Mouse (Mus musculus): ENCODE measurements around the gene Rgs6.

Gene Rgs6

GRCm38 (mm10) chr12:82647876-82648275, 59.8 kb downstream of the Rgs6 start:
- in situ Hi-C loops (cut with MseI, MboI), result no loop called here

- in situ Hi-C loops (cut with MseI, MboI), result no loop called here
Measured at GRCm38 (mm10) chr12:82649991-82650390, 61.9 kb downstream of the Rgs6 start.

- in situ Hi-C loops (cut with MseI, MboI), result no loop called here
Measured at GRCm38 (mm10) chr12:82664598-82664997, 76.5 kb downstream of the Rgs6 start.

- in situ Hi-C loops (cut with MseI, MboI), result no loop called here
Measured at GRCm38 (mm10) chr12:82667441-82667840, 79.3 kb downstream of the Rgs6 start.

- in situ Hi-C loops (cut with MseI, MboI), result no loop called here
Measured at GRCm38 (mm10) chr12:82670201-82670737, 82.2 kb downstream of the Rgs6 start.

- in situ Hi-C loops (cut with MseI, MboI), result no loop called here
Measured at GRCm38 (mm10) chr12:82671591-82671990, 83.5 kb downstream of the Rgs6 start.

- in situ Hi-C loops (cut with MseI, MboI), result no loop called here
Measured at GRCm38 (mm10) chr12:82675137-82675536, 87.0 kb downstream of the Rgs6 start.

GRCm38 (mm10) chr12:82687015-82687414, 98.9 kb downstream of the Rgs6 start:
- in situ Hi-C loops (cut with MseI, MboI), result no loop called here

GRCm38 (mm10) chr12:82698886-82699527, 110.9 kb downstream of the Rgs6 start:
- in situ Hi-C loops (cut with MseI, MboI), result no loop called here

- in situ Hi-C loops (cut with MseI, MboI), result no loop called here
Measured at GRCm38 (mm10) chr12:82699528-82699905, 111.4 kb downstream of the Rgs6 start.

- in situ Hi-C loops (cut with MseI, MboI), result loop anchor here (10.0 to 25.0 kb wide), 2 partner anchors 312 to 315 kb away; no protein-coding TSS in a partner anchor
Measured at GRCm38 (mm10) chr12:82700241-82700640, 112.1 kb downstream of the Rgs6 start.

- in situ Hi-C loops (cut with MseI, MboI), result loop anchor here (10.0 to 25.0 kb wide), 2 partner anchors 311 to 314 kb away; no protein-coding TSS in a partner anchor
Measured at GRCm38 (mm10) chr12:82700840-82701239, 112.7 kb downstream of the Rgs6 start.

GRCm38 (mm10) chr12:82701359-82701758, 113.3 kb downstream of the Rgs6 start:
- in situ Hi-C loops (cut with MseI, MboI), result loop anchor here (10.0 to 25.0 kb wide), 2 partner anchors 311 to 313 kb away; no protein-coding TSS in a partner anchor

GRCm38 (mm10) chr12:82710376-82710775, 122.3 kb downstream of the Rgs6 start:
- in situ Hi-C loops (cut with MseI, MboI), result loop anchor here in 1 of 2 experiments (25.0 kb wide), 1 partner anchor 302 kb away; no protein-coding TSS in a partner anchor

GRCm38 (mm10) chr12:82714284-82714683, 126.2 kb downstream of the Rgs6 start:
- in situ Hi-C loops (cut with MseI, MboI), result loop anchor here in 1 of 2 experiments (25.0 kb wide), 1 partner anchor 298 kb away; no protein-coding TSS in a partner anchor

GRCm38 (mm10) chr12:82723017-82723540, 135.0 kb downstream of the Rgs6 start:
- in situ Hi-C loops (cut with MseI, MboI), result loop anchor here in 1 of 2 experiments (25.0 kb wide), 1 partner anchor 289 kb away; no protein-coding TSS in a partner anchor

GRCm38 (mm10) chr12:82726255-82726654, 138.2 kb downstream of the Rgs6 start:
- in situ Hi-C loops (cut with MseI, MboI), result no loop called here

- in situ Hi-C loops (cut with MseI, MboI), result no loop called here
Measured at GRCm38 (mm10) chr12:82731587-82731986, 143.5 kb downstream of the Rgs6 start.

- in situ Hi-C loops (cut with MseI, MboI), result no loop called here
Measured at GRCm38 (mm10) chr12:82742955-82743354, 154.9 kb downstream of the Rgs6 start.

- in situ Hi-C loops (cut with MseI, MboI), result no loop called here
Measured at GRCm38 (mm10) chr12:82744026-82744425, 155.9 kb downstream of the Rgs6 start.

- in situ Hi-C loops (cut with MseI, MboI), result no loop called here
Measured at GRCm38 (mm10) chr12:82744826-82745225, 156.7 kb downstream of the Rgs6 start.

- in situ Hi-C loops (cut with MseI, MboI), result no loop called here
Measured at GRCm38 (mm10) chr12:82747099-82747498, 159.0 kb downstream of the Rgs6 start.

GRCm38 (mm10) chr12:82751846-82752245, 163.8 kb downstream of the Rgs6 start:
- in situ Hi-C loops (cut with MseI, MboI), result no loop called here
